Mouse (Mus musculus) hindbrain, embryonic 13.5 days (tissue): ENCODE results near the gene Dazap2. TPM values are rescaled to one million over a fixed set of nuclear protein-coding genes. Genes with fewer than 3 reads are reported as not detected.
"Not testable (repeated sequence)": the region's sequence is repeated elsewhere in the genome, so short reads cannot be mapped to it uniquely, and the experiment has no call there.

ENCODE experiments used
- ATAC-seq: fragments of 200-750 bp; cut with Nextera tagmentation; 2 replicates; pipeline ENCODE4 v1.8.0; 2017; ENCODE audit warnings: moderate TSS enrichment; ENCODE audit not compliant: low FRiP score
- H3K27ac ChIP-seq: fragments of 300-500 bp; sonication (generic); 2 replicates; pipeline ENCODE4 v1.5.1; 2015; ENCODE audit warnings: inconsistent platforms, mild to moderate bottlenecking, moderate library complexity
- H3K27me3 ChIP-seq: fragments of 300-500 bp; sonication (generic); 2 replicates; pipeline ENCODE4 v1.6.1; 2015; ENCODE audit warnings: mild to moderate bottlenecking, inconsistent platforms
- H3K36me3 ChIP-seq: fragments of 300-500 bp; sonication (generic); 2 replicates; pipeline ENCODE4 v1.6.1; 2015; ENCODE audit warnings: mild to moderate bottlenecking, inconsistent platforms
- H3K4me1 ChIP-seq: fragments of 300-500 bp; sonication (generic); replicated peaks from 2 replicates; pipeline ENCODE4 v1.6.1; 2015; ENCODE audit warnings: inconsistent platforms
- H3K4me2 ChIP-seq: fragments of 300-500 bp; sonication (generic); 2 replicates; pipeline ENCODE4 v1.6.1; 2015; ENCODE audit warnings: inconsistent platforms, mild to moderate bottlenecking, moderate library complexity
- H3K4me3 ChIP-seq: fragments of 300-500 bp; sonication (generic); 2 replicates; pipeline ENCODE4 v1.5.1; 2015; ENCODE audit warnings: mild to moderate bottlenecking, inconsistent platforms
- H3K9ac ChIP-seq: fragments of 300-500 bp; sonication (generic); 2 replicates; pipeline ENCODE4 v1.6.1; 2015; ENCODE audit warnings: mild to moderate bottlenecking, inconsistent platforms
- H3K9me3 ChIP-seq: fragments of 300-500 bp; sonication (generic); 2 replicates; pipeline ENCODE4 v1.6.1; 2016; ENCODE audit warnings: inconsistent platforms
- WGBS: fragments of 180-500 bp; shearing (Covaris S2); methylation state at CpG from one replicate; pipeline ENCODE4 v1.1.7; 2015; 5-methylcytosine and 5-hydroxymethylcytosine counted together
- polyA plus RNA-seq: library from polyadenylated mRNA; unstranded; fragments of >200 nt; fragmentation: Nextera tagmentation; extraction: Ambion mirVana; gene quantifications from 2 replicates; pipeline ENCODE4 v1.2.1, GENCODE M21; 2015

The Dazap2 gene
- polyA plus RNA-seq, 1 experiment from 2014 or later = 150 TPM

DNA sequence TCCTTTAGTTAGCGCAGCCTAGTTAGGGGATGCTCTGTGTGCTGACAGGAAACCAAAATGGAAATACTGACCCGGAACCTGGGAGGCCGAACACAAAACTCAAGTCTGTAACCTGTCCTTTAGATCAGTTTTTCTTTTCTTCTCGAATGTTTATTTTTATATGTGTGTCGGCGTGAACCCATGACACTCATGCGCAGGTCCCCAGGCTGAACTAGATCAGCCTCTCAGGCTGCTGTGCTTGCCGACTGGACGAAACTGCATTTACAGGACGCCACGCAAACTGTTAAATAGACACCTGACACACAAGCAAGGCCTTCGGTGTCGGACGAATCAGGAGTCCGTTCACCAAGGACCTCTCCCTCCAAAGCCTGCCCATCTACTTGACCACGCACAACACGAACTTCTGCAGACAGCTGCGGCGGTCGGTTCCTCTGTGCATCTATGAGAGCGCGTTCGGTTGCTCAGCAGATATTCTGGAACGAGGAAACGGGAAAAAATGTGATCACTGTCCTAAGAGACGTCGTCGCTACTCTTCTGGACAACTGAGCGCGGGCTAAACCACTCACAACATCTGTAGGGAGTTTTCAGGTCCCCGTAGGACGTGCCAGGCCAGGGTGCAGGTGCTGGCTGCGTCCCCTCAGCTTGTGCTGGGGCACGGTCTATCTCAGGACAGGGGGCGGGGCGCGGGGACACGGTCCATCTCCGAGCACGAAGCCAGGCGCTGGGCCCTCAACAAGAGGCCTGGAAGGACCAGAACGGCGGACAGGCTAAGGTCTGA, 742 bp upstream of the Dazap2 start:
- no peaks in the 10 kb centered on the region for H3K9me3 ChIP-seq
- peaks cover 20% of the 10 kb centered on the region for H3K36me3 ChIP-seq
- peaks cover 25% of the 10 kb centered on the region for H3K4me1 ChIP-seq
- ATAC-seq = no peak; the same call in 1 of the 2 replicates
- no peaks in the 10 kb centered on the region for H3K27me3 ChIP-seq
- peak overlapping the region; percentile 63 for H3K4me2 ChIP-seq
- H3K9ac ChIP-seq = peak overlapping the region; percentile 84
- peak overlapping the region; percentile 62 for H3K4me3 ChIP-seq
- WGBS = 10% methylated on average over 43 of the region's 43 CpGs
- H3K27ac ChIP-seq = peak overlapping the region; percentile 95

DNA sequence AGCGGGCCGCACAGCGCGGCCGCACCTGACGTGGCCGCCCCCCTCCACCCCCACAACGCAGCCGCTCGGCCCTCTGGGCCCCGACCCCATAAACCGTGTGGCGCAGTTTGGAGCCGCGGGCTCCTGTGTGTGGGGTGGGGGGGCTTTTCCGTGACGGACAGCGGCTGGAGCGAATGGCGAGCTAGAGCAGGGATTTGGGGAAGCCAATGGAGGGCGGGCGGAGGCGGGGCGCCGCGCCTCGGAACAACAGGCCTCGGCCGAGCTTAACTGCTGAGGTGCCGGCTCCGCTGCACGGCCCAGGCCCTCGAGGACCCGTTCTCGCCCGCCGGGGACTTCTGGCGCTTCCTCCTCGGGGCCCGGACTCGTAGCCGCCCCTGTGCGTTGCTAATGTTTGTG, 674 bp downstream of the Dazap2 start:
- Histone ChIP-seq H3K4me3 (peak overlapping the region; percentile 62), H3K27ac (peak overlapping the region; percentile 95), H3K9ac (peak overlapping the region; percentile 84), H3K4me1 (peaks cover 25% of the 10 kb centered on the region), H3K27me3 (no peaks in the 10 kb centered on the region), H3K36me3 (peaks cover 34% of the 10 kb centered on the region), H3K9me3 (no peaks in the 10 kb centered on the region), H3K4me2 (peak overlapping the region; percentile 88)
- peak; percentile 87 for ATAC-seq
- under 1% methylated on average over 41 of the region's 43 CpGs for WGBS

DNA sequence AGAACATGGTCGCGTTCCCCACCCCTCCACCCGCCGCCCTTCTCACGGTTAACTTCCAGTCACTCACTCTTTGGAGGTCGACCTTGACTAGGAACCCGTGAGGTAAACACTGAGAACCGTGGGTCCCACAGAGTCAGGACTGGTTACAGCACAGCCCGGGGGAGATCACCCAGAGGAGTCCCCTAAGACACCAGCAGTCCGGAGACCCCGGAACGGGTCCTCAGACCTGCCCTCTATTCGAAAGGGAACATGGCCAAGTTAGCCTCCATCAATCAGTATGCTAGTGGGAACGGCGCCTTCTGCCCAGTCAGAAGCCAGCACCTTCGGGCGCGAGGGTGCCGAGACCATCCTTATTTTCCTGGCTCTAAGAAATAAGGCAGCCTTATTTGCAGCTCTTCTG, 1.1 kb downstream of the Dazap2 start:
- ATAC-seq = peak; percentile 46
- peak overlapping the region; percentile 84 for H3K9ac ChIP-seq
- WGBS = under 1% methylated on average over 19 of the region's 19 CpGs
- peak overlapping the region; percentile 95 for H3K27ac ChIP-seq
- H3K36me3 ChIP-seq = peaks cover 37% of the 10 kb centered on the region
- peaks cover 25% of the 10 kb centered on the region for H3K4me1 ChIP-seq
- H3K4me2 ChIP-seq = peak overlapping the region; percentile 88
- H3K9me3 ChIP-seq = no peaks in the 10 kb centered on the region
- peak overlapping the region; percentile 62 for H3K4me3 ChIP-seq
- no peaks in the 10 kb centered on the region for H3K27me3 ChIP-seq

DNA sequence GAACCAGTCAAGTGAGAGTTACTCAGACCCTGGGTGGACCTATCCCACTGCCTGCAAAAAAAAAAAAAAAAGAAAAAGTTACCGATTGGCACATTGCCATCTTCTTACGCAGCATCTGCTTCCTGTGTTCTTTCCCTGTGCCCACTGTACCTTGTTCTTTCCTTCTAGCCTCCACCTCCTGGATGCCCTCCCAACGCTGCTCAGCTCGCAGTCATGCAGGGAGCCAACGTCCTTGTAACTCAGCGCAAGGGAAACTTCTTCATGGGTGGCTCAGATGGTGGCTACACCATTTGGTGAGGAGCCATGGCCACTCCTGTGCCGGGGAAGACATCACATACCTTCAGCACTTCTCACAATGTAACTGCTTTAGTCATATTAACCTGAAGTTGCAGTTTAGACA, 4.1 kb downstream of the Dazap2 start:
- H3K36me3 ChIP-seq = peaks cover 48% of the 10 kb centered on the region
- no peak overlapping the region for H3K4me3 ChIP-seq
- no peaks in the 10 kb centered on the region for H3K27me3 ChIP-seq
- no peak overlapping the region for H3K4me2 ChIP-seq
- H3K9ac ChIP-seq = no peak overlapping the region
- ATAC-seq = no peak
- WGBS = 90% methylated on average over 7 of the region's 7 CpGs
- peaks cover 15% of the 10 kb centered on the region for H3K4me1 ChIP-seq
- H3K27ac ChIP-seq = no peak overlapping the region
- H3K9me3 ChIP-seq = no peaks in the 10 kb centered on the region

DNA sequence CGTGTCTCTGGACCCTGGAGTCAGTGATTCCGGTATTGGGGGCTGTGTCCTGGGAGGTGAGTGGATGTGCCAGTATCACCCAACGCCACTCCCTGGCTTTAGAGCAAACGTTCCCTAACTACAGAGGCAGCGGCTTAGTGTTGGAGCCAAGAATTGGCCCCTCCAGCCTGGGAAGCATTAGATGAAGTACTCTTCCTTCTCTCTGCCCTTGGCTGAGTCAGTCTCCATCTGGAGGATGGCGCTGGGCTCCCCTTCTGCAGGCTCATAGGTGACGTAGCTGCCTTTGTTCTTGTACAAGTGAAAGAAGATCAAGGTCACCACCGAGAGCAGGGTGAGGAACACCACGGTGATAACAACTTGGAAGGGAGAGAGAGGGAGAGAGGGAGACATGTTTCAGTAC, 6.5 kb downstream of the Dazap2 start:
- H3K4me1 ChIP-seq, H3K4me3 ChIP-seq, H3K27me3 ChIP-seq, H3K27ac ChIP-seq, H3K4me2 ChIP-seq, H3K9me3 ChIP-seq, H3K9ac ChIP-seq, ATAC-seq: not testable (repeated sequence)
- H3K36me3 ChIP-seq = peaks cover 48% of the 10 kb centered on the region
- 87% methylated on average over 9 of the region's 9 CpGs for WGBS

DNA sequence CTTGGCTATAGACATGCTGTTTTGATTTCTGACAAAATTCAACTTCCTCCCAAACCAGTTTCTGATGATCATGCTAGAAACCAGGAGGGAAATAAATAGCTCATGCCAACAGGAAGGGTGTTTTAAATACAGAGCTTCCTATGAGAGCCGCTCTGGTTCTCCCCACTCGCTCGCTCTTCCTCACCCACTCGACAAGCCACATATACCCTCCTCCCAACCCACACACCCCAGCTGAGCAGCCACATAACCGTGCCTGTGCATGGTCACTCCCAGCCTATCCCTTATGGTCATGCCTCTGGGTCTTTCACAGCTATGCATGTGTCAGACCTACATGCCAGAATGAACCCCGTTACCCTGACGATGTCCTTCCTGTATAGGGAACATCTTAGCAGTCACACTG, 7.0 kb downstream of the Dazap2 start:
- no peak overlapping the region for H3K4me3 ChIP-seq
- 80% methylated on average over 7 of the region's 7 CpGs for WGBS
- ATAC-seq = no peak

DNA sequence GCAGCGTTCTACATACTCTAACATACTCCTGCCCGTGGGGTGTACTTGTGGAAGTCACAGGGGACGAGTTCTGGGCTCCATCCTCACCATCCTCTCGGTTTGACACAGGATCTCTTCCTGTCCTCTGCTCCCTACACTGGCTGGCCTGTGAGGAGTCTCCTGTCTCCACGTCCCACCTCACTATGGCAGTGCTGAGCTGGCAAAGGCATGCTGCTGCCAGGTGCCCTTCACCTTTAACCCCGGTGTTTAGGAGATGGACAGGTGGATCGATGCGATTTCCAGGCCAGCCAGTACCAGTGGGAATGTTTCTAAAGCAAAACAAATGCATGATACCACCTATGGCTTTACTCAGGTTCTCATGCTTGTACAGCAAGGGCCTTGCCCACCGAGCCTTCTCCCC, 8.6 kb downstream of the Dazap2 start:
- no peak overlapping the region for H3K4me2 ChIP-seq
- H3K27ac ChIP-seq = no peak overlapping the region
- no peaks in the 10 kb centered on the region for H3K9me3 ChIP-seq
- no peak overlapping the region; the same call in 1 of the 2 replicates for H3K9ac ChIP-seq
- no peak for ATAC-seq
- H3K4me1 ChIP-seq = peaks cover 7% of the 10 kb centered on the region
- H3K27me3 ChIP-seq = 0 out of 2 replicates have a peak, but pooled peaks cover 5% of the 10 kb centered on the region
- peaks cover 34% of the 10 kb centered on the region for H3K36me3 ChIP-seq
- H3K4me3 ChIP-seq = no peak overlapping the region
- WGBS = 89% methylated on average over 9 of the region's 9 CpGs

More for the DNA sequence above, 7.0 kb downstream of the Dazap2 start:
- H3K27ac ChIP-seq = no peak overlapping the region
- no peak overlapping the region for H3K9ac ChIP-seq
- H3K4me2 ChIP-seq = no peak overlapping the region
- peaks cover 48% of the 10 kb centered on the region for H3K36me3 ChIP-seq
- H3K9me3 ChIP-seq = no peaks in the 10 kb centered on the region
- H3K27me3 ChIP-seq = no peaks in the 10 kb centered on the region
- H3K4me1 ChIP-seq = peaks cover under 1% of the 10 kb centered on the region; the same call in 1 of the 2 replicates

DNA sequence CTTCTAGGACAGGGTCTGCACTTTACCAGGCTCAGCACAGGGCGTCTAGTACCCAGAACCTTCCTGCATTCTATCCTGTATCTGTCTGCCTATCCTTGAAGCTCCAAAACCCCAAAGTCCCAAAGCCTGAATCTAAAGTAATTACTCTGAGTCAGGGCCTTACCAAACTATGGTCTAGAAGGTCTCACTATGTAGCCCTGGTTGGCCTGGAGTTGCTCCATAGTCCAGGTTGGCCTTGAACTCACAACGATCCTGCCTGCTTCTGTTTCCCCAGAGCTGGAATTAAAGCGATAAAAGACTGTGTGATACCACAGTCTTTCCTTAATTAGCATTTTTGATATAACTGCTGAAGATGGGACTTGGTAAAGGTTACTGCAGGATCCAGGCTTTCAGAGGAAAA, 9.3 kb downstream of the Dazap2 start:
- Histone ChIP-seq H3K4me2 (no peak overlapping the region), H3K9me3 (no peaks in the 10 kb centered on the region), H3K4me1 (peaks cover 7% of the 10 kb centered on the region), H3K9ac (no peak overlapping the region), H3K27ac (no peak overlapping the region), H3K36me3 (peaks cover 27% of the 10 kb centered on the region), H3K27me3 (0 out of 2 replicates have a peak, but pooled peaks cover 5% of the 10 kb centered on the region), H3K4me3 (no peak overlapping the region)
- no peak for ATAC-seq
- WGBS = 91% methylated on average over 3 of the region's 3 CpGs

DNA sequence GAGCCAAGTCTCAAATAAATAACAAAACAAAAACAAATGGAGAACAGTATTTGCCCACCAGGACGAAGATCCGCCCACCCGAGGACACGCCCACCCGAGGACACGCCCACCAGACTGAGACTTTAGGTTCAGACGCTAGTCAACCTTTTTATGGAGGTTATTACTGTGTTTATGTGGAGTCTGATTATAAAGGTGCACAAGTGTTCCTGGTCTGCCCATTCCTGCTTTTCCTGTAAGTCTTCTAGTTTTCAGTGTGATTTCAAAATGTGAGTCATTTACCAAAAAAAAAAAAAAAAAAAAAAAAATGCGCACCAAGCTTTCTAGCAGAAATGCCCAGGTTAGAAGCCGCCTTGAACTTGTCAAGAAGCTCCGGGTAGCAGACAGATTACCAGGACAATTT, 12.1 kb downstream of the Dazap2 start:
- no peak for ATAC-seq
- peaks cover under 1% of the 10 kb centered on the region; the same call in 1 of the 2 replicates for H3K36me3 ChIP-seq
- no peak overlapping the region for H3K4me2 ChIP-seq
- 0 out of 2 replicates have a peak, but pooled peaks cover 12% of the 10 kb centered on the region for H3K27me3 ChIP-seq
- H3K27ac ChIP-seq = no peak overlapping the region
- no peaks in the 10 kb centered on the region for H3K9me3 ChIP-seq
- no peak overlapping the region for H3K4me3 ChIP-seq
- peaks cover 7% of the 10 kb centered on the region for H3K4me1 ChIP-seq
- 14% methylated on average over 10 of the region's 10 CpGs for WGBS
- H3K9ac ChIP-seq = no peak overlapping the region

DNA sequence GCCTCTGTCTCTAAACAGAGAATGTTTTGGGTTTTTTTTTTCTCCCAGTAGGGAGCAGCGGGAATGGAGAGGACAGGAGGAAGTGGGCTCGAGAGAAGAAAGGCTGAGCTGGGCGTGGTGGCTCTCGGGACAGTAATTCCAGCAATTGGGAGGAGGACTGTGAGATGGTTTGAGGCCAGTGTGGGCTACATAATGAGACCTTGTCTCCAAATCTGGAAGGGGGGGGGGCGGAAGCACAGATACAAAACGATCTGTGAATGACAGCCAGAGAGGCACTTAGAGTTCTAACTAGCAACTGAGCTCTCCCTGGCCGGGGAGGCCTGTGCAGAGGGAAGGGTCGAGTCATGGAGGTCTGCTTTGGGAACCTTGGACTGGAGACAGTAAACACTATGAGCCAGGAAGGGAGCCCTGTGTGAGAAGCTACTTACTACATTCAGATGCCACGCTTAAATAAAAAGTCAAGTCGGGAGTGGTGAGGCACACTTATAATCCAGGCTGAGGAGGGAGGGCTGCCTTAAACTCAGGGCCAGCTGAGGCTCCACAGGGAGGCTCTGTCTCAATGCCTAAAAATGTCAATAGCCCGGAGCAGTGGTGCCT, 12.7 kb downstream of the Dazap2 start:
- H3K9ac ChIP-seq = no peak overlapping the region
- H3K4me3 ChIP-seq = no peak overlapping the region
- H3K9me3 ChIP-seq = no peaks in the 10 kb centered on the region
- H3K36me3 ChIP-seq = no peaks in the 10 kb centered on the region
- whole genome bisulfite sequencing = 6% methylated on average over 11 of the region's 11 CpGs
- H3K4me2 ChIP-seq = 0 out of 2 replicates have a peak overlapping the region, but pooled peaks have one; percentile 1
- peaks cover 18% of the 10 kb centered on the region; the same call in 1 of the 2 replicates for H3K27me3 ChIP-seq
- H3K27ac ChIP-seq = no peak overlapping the region
- H3K4me1 ChIP-seq = peaks cover 7% of the 10 kb centered on the region
- ATAC-seq = no peak

DNA sequence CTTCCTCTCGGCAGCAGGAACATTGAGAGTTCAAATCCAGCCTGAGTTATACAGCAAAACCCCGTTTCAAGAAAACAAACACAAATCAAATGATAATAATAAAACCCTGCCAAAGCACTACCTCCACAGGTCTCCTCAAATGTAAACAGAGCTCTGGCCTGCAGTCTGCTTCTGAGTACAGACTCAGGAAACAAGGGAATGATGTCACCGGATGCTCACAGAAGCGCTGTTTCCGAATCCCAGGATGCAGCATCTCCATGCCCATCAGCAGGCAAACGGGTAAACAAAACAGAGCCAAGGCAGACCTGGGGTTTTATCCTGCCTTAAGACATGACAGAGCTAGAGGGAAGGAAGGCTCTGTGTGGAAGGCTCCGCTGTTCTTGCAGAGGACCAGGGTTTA, 13.6 kb downstream of the Dazap2 start:
- Histone ChIP-seq H3K4me2 (no peak overlapping the region), H3K36me3 (no peaks in the 10 kb centered on the region), H3K9me3 (no peaks in the 10 kb centered on the region), H3K27ac (no peak overlapping the region), H3K4me1 (peaks cover 7% of the 10 kb centered on the region), H3K4me3 (no peak overlapping the region), H3K9ac (no peak overlapping the region), H3K27me3 (peaks cover 26% of the 10 kb centered on the region)
- ATAC-seq = no peak
- 49% methylated on average over 7 of the region's 7 CpGs for WGBS

DNA sequence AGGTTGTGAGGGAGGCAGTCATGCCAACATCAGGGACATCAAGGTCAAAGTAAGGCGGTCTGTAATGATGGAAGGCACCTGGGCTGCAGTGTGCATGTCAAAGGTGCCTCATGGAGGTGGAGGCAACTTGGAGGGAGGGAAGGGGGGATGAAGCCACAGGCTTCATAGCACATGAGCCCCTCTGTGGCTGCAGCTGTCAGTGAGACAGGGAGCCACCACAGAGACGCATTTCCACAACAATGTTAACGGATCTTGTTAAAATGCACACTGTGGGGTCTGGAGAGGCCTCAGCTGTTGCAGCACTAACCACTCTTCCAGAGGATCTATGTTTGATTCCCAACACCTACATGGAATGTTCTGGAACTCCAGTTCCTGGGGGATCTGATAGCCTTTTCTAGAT, 15.0 kb downstream of the Dazap2 start:
- Histone ChIP-seq H3K4me3 (no peak overlapping the region), H3K9ac (no peak overlapping the region), H3K27ac (no peak overlapping the region), H3K4me2 (no peak overlapping the region), H3K9me3 (no peaks in the 10 kb centered on the region), H3K4me1 (peaks cover 7% of the 10 kb centered on the region), H3K36me3 (no peaks in the 10 kb centered on the region), H3K27me3 (peaks cover 38% of the 10 kb centered on the region)
- no peak for ATAC-seq
- 37% methylated on average over 3 of the region's 3 CpGs for WGBS
